Mouse (Mus musculus) thymus, adult 2 months (tissue): ENCODE results near the gene Slc29a4. TPM values are rescaled to one million over a fixed set of nuclear protein-coding genes. Genes with fewer than 3 reads are reported as not detected.

ENCODE experiments used
- DNase-seq: peaks from one replicate; pipeline ENCODE4 v3.0.0; 2021
- H3K27ac ChIP-seq: fragments of 200-500 bp; 2 replicates; pipeline ENCODE4 v1.5.1; 2012; ENCODE audit warnings: low read length, control low read depth; ENCODE audit not compliant: control insufficient read depth, insufficient read depth
- H3K27me3 ChIP-seq: fragments of 200-500 bp; 2 replicates; pipeline ENCODE4 v1.6.1; 2012; ENCODE audit warnings: mild to moderate bottlenecking, low read length, moderate library complexity, mixed read lengths; ENCODE audit not compliant: control insufficient read depth, insufficient read depth
- H3K36me3 ChIP-seq: fragments of 200-500 bp; 2 replicates; pipeline ENCODE4 v1.6.1; 2012; ENCODE audit warnings: mild to moderate bottlenecking, low read length, moderate library complexity; ENCODE audit not compliant: control insufficient read depth, insufficient read depth
- H3K4me1 ChIP-seq: fragments of 200-500 bp; replicated peaks from 2 replicates; pipeline ENCODE4 v1.6.1; 2012; ENCODE audit warnings: low read length; ENCODE audit not compliant: control insufficient read depth, insufficient read depth
- H3K4me3 ChIP-seq: fragments of 200-500 bp; 2 replicates; pipeline ENCODE4 v1.5.1; 2012; ENCODE audit warnings: mild to moderate bottlenecking, low read length, control low read depth, moderate library complexity; ENCODE audit not compliant: control insufficient read depth, insufficient read depth
- CTCF ChIP-seq: fragments of 200-500 bp; IDR thresholded peaks from 2 replicates; pipeline ENCODE4 v1.5.1; 2012; ENCODE audit warnings: mild to moderate bottlenecking, control low read depth, low read length, moderate library complexity, borderline replicate concordance; ENCODE audit not compliant: control insufficient read depth, poor library complexity, insufficient read depth; ENCODE audit errors: extremely low read depth
- POLR2A ChIP-seq: fragments of 200-500 bp; IDR thresholded peaks from 2 replicates; pipeline ENCODE4 v1.6.1; 2012; ENCODE audit warnings: mild to moderate bottlenecking, low read length, control low read depth, moderate library complexity; ENCODE audit not compliant: control insufficient read depth, poor library complexity, insufficient read depth; ENCODE audit errors: extremely low read depth
- WGBS: fragments of 180-500 bp; shearing (Covaris S2); methylation state at CpG from one replicate; pipeline ENCODE4 v1.1.7; 2018; 5-methylcytosine and 5-hydroxymethylcytosine counted together
- polyA plus RNA-seq: library from polyadenylated mRNA; depleted of rRNA; stranded (reverse); fragments of >200 nt; gene quantifications from 2 replicates; pipeline ENCODE4 v1.2.3, GENCODE M21; 2012

The Slc29a4 gene
- polyA plus RNA-seq, 1 experiment: 1.2 TPM

DNA sequence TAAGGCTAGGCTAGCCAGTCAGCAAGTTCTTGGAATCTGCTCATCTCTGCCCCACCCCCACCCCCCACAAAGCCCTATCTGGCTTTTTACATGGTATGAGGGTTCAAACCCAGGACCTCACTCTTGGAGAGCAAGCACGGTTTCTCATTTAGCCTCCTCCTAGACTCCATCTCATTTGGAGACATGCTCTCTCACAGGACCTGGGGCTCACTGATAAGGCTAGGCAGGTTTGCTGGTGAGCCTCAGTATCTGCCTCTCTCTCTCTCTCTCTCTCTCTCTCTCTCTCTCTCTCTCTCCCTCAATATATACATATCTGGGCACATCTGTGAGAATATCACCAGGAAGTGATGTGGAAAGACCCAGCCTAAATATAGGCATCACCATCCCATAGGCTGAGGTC lies 13.2 kb upstream of the Slc29a4 start:
- H3K36me3 ChIP-seq: no peaks in the 10 kb centered on the region
- TF ChIP-seq CTCF (no peak), POLR2A (no peak)
- no peak for DNase-seq
- no peak overlapping the region for H3K4me3 ChIP-seq
- H3K4me1 ChIP-seq: no peaks in the 10 kb centered on the region
- WGBS: 97% methylated on average over 1 of the region's 1 CpGs
- H3K27ac ChIP-seq: no peak overlapping the region
- H3K27me3 ChIP-seq: no peaks in the 10 kb centered on the region

DNA sequence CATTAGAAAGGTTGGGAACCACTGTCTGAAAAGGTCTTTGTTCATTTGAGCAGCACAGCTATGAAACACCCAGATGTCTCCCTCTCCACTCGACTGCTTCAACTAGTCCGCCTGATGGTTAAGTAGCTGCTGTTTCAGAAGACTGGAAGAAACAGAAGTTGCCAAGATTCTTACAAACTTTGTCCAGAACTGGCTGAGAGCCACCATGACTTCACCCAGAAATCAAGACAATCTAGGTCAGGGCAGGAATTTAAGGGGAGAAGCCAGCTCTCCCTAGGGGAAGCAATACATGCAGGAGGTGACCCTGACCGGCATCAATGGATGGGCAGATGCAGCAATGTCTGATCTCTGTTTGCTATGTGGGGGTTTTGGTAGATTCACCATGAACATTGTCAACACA lies 10.4 kb upstream of the Slc29a4 start:
- no peaks in the 10 kb centered on the region for H3K27me3 ChIP-seq
- H3K36me3 ChIP-seq: no peaks in the 10 kb centered on the region
- DNase-seq: no peak
- 87% methylated on average over 3 of the region's 3 CpGs for WGBS
- H3K4me1 ChIP-seq: no peaks in the 10 kb centered on the region
- TF ChIP-seq POLR2A (no peak), CTCF (no peak)
- no peak overlapping the region for H3K27ac ChIP-seq
- H3K4me3 ChIP-seq: no peak overlapping the region

DNA sequence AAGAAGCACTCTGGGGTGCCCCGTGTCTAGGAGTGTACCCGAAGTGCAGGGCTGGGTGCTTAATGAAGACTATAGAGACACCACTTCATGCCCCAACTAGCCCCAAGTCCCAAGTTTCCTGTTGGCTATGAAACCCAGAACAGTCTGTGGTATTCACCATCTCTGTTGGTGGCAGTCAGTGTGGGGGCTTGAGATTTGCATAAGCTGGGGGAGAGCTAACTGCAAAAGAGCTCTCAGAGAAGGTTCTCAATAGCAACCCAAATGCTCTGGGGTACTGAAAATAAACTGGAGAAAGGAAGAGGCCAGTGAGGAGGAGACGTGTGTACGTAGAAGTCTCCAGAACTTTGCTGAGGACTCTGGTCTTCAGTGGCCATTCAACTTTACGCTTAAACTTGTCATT lies 9.8 kb upstream of the Slc29a4 start:
- no peaks in the 10 kb centered on the region for H3K36me3 ChIP-seq
- H3K4me1 ChIP-seq: no peaks in the 10 kb centered on the region
- H3K27ac ChIP-seq: no peak overlapping the region
- no peaks in the 10 kb centered on the region for H3K27me3 ChIP-seq
- H3K4me3 ChIP-seq: no peak overlapping the region
- 91% methylated on average over 5 of the region's 5 CpGs for WGBS
- no peak for DNase-seq
- TF ChIP-seq POLR2A (no peak), CTCF (no peak)

DNA sequence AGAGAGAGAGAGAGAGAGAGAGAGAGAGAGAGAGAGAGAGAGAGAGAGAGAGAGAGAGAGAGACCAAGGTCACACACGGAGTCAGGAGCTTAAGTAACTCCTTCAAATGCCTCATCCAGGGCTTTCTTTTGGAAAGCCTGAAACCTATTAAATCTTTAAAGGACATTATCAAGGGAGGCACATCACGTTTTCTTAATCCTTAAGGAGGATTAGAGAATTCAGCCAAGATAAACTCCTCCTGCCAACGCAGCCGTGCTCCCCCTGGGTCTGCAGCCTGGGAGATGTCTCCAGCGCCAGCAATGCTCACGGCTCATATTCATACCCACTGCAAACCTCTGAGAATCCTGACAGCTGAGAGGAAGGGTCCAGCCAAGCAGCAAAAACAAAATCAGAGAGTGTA lies 3.4 kb upstream of the Slc29a4 start:
- H3K27ac ChIP-seq: no peak overlapping the region

GRCm38 (mm10) chr5:142690343-142690742 lies 2.0 kb upstream of the Slc29a4 start:
- WGBS: 18% methylated on average over 3 of the region's 3 CpGs
- TF ChIP-seq POLR2A (no peak), CTCF (no peak)

More for the DNA sequence above, 3.4 kb upstream of the Slc29a4 start:
- Histone ChIP-seq H3K36me3 (no peaks in the 10 kb centered on the region), H3K4me3 (no peak overlapping the region), H3K27me3 (no peaks in the 10 kb centered on the region), H3K4me1 (no peaks in the 10 kb centered on the region)
- TF ChIP-seq POLR2A (no peak), CTCF (no peak)
- no peak for DNase-seq
- WGBS: 87% methylated on average over 6 of the region's 6 CpGs

GRCm38 (mm10) chr5:142692971-142693737 lies 842 bp downstream of the Slc29a4 start:
- WGBS: 83% methylated on average over 12 of the region's 12 CpGs
- DNase-seq: no peak
- Histone ChIP-seq H3K36me3 (no peaks in the 10 kb centered on the region), H3K4me3 (no peak overlapping the region), H3K27ac (no peak overlapping the region), H3K4me1 (no peaks in the 10 kb centered on the region), H3K27me3 (no peaks in the 10 kb centered on the region)
- TF ChIP-seq CTCF: no peak
- TF ChIP-seq POLR2A: no peak

More at GRCm38 (mm10) chr5:142690343-142690742, 2.0 kb upstream of the Slc29a4 start:
- H3K4me1 ChIP-seq: no peaks in the 10 kb centered on the region
- no peaks in the 10 kb centered on the region for H3K27me3 ChIP-seq
- no peak for DNase-seq
- H3K36me3 ChIP-seq: no peaks in the 10 kb centered on the region
- H3K4me3 ChIP-seq: no peak overlapping the region
- no peak overlapping the region for H3K27ac ChIP-seq

GRCm38 (mm10) chr5:142693738-142694430 lies 1.6 kb downstream of the Slc29a4 start:
- Histone ChIP-seq H3K4me1 (no peaks in the 10 kb centered on the region), H3K4me3 (no peak overlapping the region), H3K36me3 (no peaks in the 10 kb centered on the region), H3K27ac (no peak overlapping the region), H3K27me3 (no peaks in the 10 kb centered on the region)
- no peak for TF ChIP-seq POLR2A
- 48% methylated on average over 8 of the region's 8 CpGs for WGBS
- no peak for DNase-seq
